Mouse (Mus musculus) lung, postnatal 0 days (tissue): Measurements from ENCODE around the gene Hoxd10.

Experiments used
- CTCF ChIP-seq: IDR thresholded peaks from 2 replicates; pipeline ENCODE4 v1.5.1; 2016; ENCODE audit warnings: antibody characterized with exemption, mild to moderate bottlenecking
- EP300 ChIP-seq: IDR thresholded peaks from 2 replicates; pipeline ENCODE4 v1.6.1; 2016; ENCODE audit warnings: antibody characterized with exemption, mild to moderate bottlenecking, control low read depth

DNA sequence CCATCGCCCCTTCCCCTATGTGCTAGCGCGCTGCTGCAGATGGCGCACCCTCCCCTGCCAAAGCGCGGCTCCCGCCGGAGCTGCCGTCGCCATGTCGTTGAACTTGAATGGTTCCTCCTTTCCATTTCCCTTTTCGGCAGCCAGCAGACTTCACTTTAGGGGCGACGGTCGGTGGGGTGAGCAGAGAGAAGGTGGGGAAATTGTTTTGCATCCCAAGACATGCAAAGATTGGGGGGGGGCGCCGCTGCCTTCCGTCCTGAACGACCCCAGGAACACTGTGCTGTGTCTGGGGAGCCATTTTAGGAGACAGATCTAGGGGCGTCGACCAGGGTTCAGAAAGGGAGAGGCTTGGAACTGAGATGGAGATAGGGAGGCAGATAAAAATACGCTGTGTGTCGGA, 11.7 kb upstream of the Hoxd10 start:
- no peak for TF ChIP-seq EP300
- TF ChIP-seq CTCF: no peak
